Mouse (Mus musculus) lung, adult 2 months (tissue): ENCODE measurements at regions not wholly inside any gene's neighbourhood (a gene's known extent, or its start where the extent isn't known, plus 50 kb on each side); places are given as distances from the start of the nearest gene placed in this dataset.

Experiments
- CTCF ChIP-seq: fragments of 200-500 bp; IDR thresholded peaks from 2 replicates; pipeline ENCODE4 v1.5.1; 2011; ENCODE audit warnings: mild to moderate bottlenecking, low read length, control low read depth; ENCODE audit not compliant: insufficient read depth
- POLR2A ChIP-seq: fragments of 200-500 bp; IDR thresholded peaks from 2 replicates; pipeline ENCODE4 v1.6.1; 2011; ENCODE audit warnings: low read depth, mild to moderate bottlenecking, control low read depth, low read length, borderline replicate concordance; ENCODE audit errors: extremely low read depth

GRCm38 (mm10) chr10:99450714-99451625, 187.9 kb downstream of the Dusp6 start:
- TF ChIP-seq POLR2A (no peak), CTCF (no peak)
